Mouse (Mus musculus) stomach, postnatal 0 days (tissue): ENCODE measurements around the gene Lrig2. TPM values are rescaled to one million over a fixed set of nuclear protein-coding genes. Genes with fewer than 3 reads are reported as not detected.

ENCODE experiments used
- ATAC-seq: fragments of 200-750 bp; cut with Nextera tagmentation; 2 replicates; pipeline ENCODE4 v1.8.0; 2017; ENCODE audit not compliant: low FRiP score, low TSS enrichment
- DNase-seq: peaks from one replicate; pipeline ENCODE4 v3.0.0-alpha.2; 2016; ENCODE audit warnings: low spot score
- H3K27ac ChIP-seq: fragments of 300-500 bp; sonication (generic); replicated peaks from 2 replicates; pipeline ENCODE4 v1.5.1; 2014; ENCODE audit warnings: mild to moderate bottlenecking, control low read depth
- H3K27me3 ChIP-seq: fragments of 300-500 bp; sonication (generic); 2 replicates; pipeline ENCODE4 v1.6.1; 2014; ENCODE audit warnings: low read length; ENCODE audit not compliant: control insufficient read depth, insufficient read depth
- H3K36me3 ChIP-seq: fragments of 300-500 bp; sonication (generic); 2 replicates; pipeline ENCODE4 v1.6.1; 2014; ENCODE audit warnings: low read length, mixed read lengths; ENCODE audit not compliant: control insufficient read depth, insufficient read depth
- H3K4me1 ChIP-seq: fragments of 300-500 bp; sonication (generic); replicated peaks from 2 replicates; pipeline ENCODE4 v1.6.1; 2014; ENCODE audit warnings: antibody characterized with exemption; ENCODE audit not compliant: control insufficient read depth, insufficient read depth
- H3K4me2 ChIP-seq: fragments of 300-500 bp; sonication (generic); replicated peaks from 2 replicates; pipeline ENCODE4 v1.6.1; 2014; ENCODE audit warnings: low read depth, mild to moderate bottlenecking, control low read depth, moderate library complexity
- H3K4me3 ChIP-seq: fragments of 300-500 bp; sonication (generic); 2 replicates; pipeline ENCODE4 v1.5.1; 2014; ENCODE audit warnings: low read depth, low read length, control low read depth
- H3K9ac ChIP-seq: fragments of 300-500 bp; sonication (generic); 2 replicates; pipeline ENCODE4 v1.6.1; 2014; ENCODE audit warnings: mild to moderate bottlenecking, low read length, control low read depth, mixed read lengths
- H3K9me3 ChIP-seq: fragments of 300-500 bp; sonication (generic); 2 replicates; pipeline ENCODE4 v1.6.1; 2016; ENCODE audit warnings: low read length; ENCODE audit not compliant: control insufficient read depth
- CTCF ChIP-seq: IDR thresholded peaks from 2 replicates; pipeline ENCODE4 v1.5.1; 2016; ENCODE audit warnings: antibody characterized with exemption, low read depth, mild to moderate bottlenecking, moderate library complexity
- EP300 ChIP-seq: optimal IDR thresholded peaks from 2 replicates; pipeline ENCODE3; 2016; ENCODE audit warnings: antibody characterized with exemption
- WGBS: fragments of 180-500 bp; shearing (Covaris S2); extraction: QIAGEN DNeasy Blood & Tissue Kit; methylation state at CpG from one replicate; pipeline ENCODE4 v1.1.7; 2014; 5-methylcytosine and 5-hydroxymethylcytosine counted together
- polyA plus RNA-seq: library from polyadenylated mRNA; unstranded; fragments of >200 nt; fragmentation: Nextera tagmentation; extraction: Ambion mirVana; gene quantifications from 2 replicates; pipeline ENCODE4 v1.2.1, GENCODE M21; 2015

Lrig2 gene
- polyA plus RNA-seq, 1 experiment from 2014 or later = 6.0 TPM

DNA sequence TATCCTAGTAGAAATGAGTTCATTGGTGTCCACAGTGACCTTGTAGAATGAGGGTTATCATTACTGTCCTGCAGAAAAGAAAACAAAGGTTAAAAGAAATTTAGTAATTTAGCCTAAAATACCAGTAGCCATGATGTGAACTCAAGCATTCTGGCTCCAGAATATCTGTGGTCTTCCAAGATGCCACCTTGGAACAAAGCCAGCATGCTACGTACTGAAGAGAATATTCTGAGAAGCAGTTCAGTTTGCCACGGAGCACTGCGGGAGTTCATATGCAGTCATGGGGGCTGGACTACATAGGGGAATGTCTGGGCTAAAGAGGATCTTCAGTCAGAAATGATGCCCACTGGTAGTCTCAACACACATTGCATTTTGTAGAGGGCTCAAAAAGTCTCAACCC, 67.6 kb downstream of the Lrig2 start:
- Histone ChIP-seq H3K9ac (no peak overlapping the region), H3K27ac (no peak overlapping the region), H3K4me1 (0 out of 2 replicates have a peak, but pooled peaks cover 3% of the 10 kb centered on the region), H3K4me2 (no peak overlapping the region), H3K4me3 (no peak overlapping the region), H3K36me3 (no peaks in the 10 kb centered on the region), H3K27me3 (no peaks in the 10 kb centered on the region), H3K9me3 (no peaks in the 10 kb centered on the region)
- DNase-seq (no peak), ATAC-seq (no peak)
- no peak for TF ChIP-seq EP300
- TF ChIP-seq CTCF = no peak
- 79% methylated on average over 3 of the region's 3 CpGs for WGBS

DNA sequence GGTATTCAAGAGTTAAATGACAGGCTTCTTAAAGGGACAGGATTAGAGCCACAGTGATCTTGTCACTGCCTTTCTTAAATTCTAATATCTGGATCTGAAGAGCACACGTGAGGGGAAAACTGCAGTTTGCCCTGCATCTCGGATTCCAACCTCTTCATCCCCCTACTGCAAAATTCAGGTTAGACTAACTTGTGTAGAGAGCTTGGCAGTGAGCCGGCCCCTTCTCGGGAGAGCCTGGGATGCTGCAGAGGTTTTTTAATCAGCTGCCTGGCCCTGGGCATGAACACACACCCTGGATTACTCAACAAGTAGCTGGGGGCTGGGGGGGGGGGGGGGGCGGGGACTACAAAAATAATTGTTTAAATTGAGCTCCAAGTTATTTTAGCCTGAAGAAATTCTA, 69.4 kb downstream of the Lrig2 start:
- Histone ChIP-seq H3K9ac (peak overlapping the region; percentile 32; the same call in 1 of the 2 replicates), H3K36me3 (no peaks in the 10 kb centered on the region), H3K4me2 (peak overlapping the region; percentile 50), H3K27me3 (no peaks in the 10 kb centered on the region), H3K27ac (no peak overlapping the region), H3K4me3 (0 out of 2 replicates have a peak overlapping the region, but pooled peaks have one; percentile 19), H3K4me1 (0 out of 2 replicates have a peak, but pooled peaks cover 3% of the 10 kb centered on the region), H3K9me3 (no peaks in the 10 kb centered on the region)
- no peak for DNase-seq
- 12% methylated on average over 5 of the region's 5 CpGs for WGBS
- TF ChIP-seq EP300 (no peak), CTCF (no peak)
- no peak for ATAC-seq

- Histone ChIP-seq H3K36me3 (no peaks in the 10 kb centered on the region), H3K27me3 (no peaks in the 10 kb centered on the region), H3K4me3 (peak overlapping the region; percentile 19; the same call in 1 of the 2 replicates), H3K4me1 (0 out of 2 replicates have a peak, but pooled peaks cover 3% of the 10 kb centered on the region), H3K27ac (peak overlapping the region; percentile 80), H3K9ac (peak overlapping the region; percentile 61), H3K9me3 (no peaks in the 10 kb centered on the region), H3K4me2 (peak overlapping the region; percentile 50)
- WGBS = 3% methylated on average over 15 of the region's 15 CpGs
- peak; percentile 94 for DNase-seq
- peak; percentile 95 for ATAC-seq
- peak; percentile 89 for TF ChIP-seq EP300
- peak; percentile 99 for TF ChIP-seq CTCF
Observed at GRCm38 (mm10) chr3:104441870-104442283, 69.8 kb downstream of the Lrig2 start.

DNA sequence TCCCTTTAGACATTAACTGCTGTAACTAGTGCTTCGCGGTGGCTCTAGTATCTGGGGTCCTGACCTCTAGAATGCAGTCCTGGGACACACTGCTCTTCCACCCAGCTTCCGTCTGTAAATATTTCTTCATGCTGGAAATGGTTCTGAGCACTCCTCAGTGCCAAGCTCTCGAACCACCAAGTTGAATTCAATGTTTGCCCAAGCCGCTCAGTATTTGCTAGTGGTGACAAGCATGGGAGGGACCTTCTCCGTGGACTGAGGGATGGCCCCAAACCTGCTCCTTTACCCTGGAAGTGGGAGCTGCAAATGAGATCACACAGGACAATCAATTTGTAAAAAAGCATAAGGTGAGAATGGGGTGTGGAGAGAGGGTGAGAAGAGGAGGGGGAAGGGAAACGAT, 70.3 kb downstream of the Lrig2 start:
- peak overlapping the region; percentile 61 for H3K9ac ChIP-seq
- 37% methylated on average over 7 of the region's 7 CpGs for WGBS
- H3K36me3 ChIP-seq = no peaks in the 10 kb centered on the region
- ATAC-seq (peak; percentile 73; the same call in 1 of the 2 replicates), DNase-seq (peak; percentile 62)
- 0 out of 2 replicates have a peak, but pooled peaks cover 3% of the 10 kb centered on the region for H3K4me1 ChIP-seq
- peak overlapping the region; percentile 50 for H3K4me2 ChIP-seq
- H3K27me3 ChIP-seq = no peaks in the 10 kb centered on the region
- TF ChIP-seq EP300 (no peak), CTCF (no peak)
- H3K9me3 ChIP-seq = no peaks in the 10 kb centered on the region
- peak overlapping the region; percentile 80 for H3K27ac ChIP-seq
- H3K4me3 ChIP-seq = peak overlapping the region; percentile 19; the same call in 1 of the 2 replicates

GRCm38 (mm10) chr3:104438777-104439176, 72.9 kb downstream of the Lrig2 start:
- H3K4me1 ChIP-seq = 0 out of 2 replicates have a peak, but pooled peaks cover 3% of the 10 kb centered on the region
- H3K9me3 ChIP-seq = no peaks in the 10 kb centered on the region
- no peaks in the 10 kb centered on the region for H3K27me3 ChIP-seq
- no peak for ATAC-seq
- H3K4me3 ChIP-seq = no peak overlapping the region
- H3K9ac ChIP-seq = no peak overlapping the region
- H3K4me2 ChIP-seq = no peak overlapping the region
- no peak overlapping the region for H3K27ac ChIP-seq
- 85% methylated on average over 1 of the region's 1 CpGs for WGBS
- DNase-seq = no peak
- no peak for TF ChIP-seq EP300
- no peak for TF ChIP-seq CTCF
- no peaks in the 10 kb centered on the region for H3K36me3 ChIP-seq

DNA sequence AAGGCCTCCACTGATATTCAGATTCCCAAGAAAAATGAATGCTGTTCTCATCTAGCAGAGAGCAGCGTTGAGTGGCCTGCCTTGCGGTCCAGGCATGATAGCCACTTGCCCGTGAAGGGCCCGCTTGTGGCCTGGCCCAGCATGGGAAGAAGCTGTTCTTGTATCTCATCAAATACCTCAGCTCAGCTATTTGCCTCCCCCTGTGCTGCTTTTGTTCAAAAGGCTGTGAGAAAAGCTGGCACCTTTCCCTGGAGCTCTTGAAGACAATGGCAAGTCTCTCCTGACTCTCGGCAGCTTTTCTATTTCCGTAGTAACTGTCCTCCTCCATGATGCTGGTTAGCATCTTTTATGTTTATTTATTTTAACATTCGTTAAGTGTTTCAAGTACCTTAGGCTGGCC, 74.1 kb downstream of the Lrig2 start:
- H3K27me3 ChIP-seq = no peaks in the 10 kb centered on the region
- no peaks in the 10 kb centered on the region for H3K36me3 ChIP-seq
- H3K4me1 ChIP-seq = 0 out of 2 replicates have a peak, but pooled peaks cover 3% of the 10 kb centered on the region
- 71% methylated on average over 7 of the region's 7 CpGs for WGBS
- ATAC-seq (no peak), DNase-seq (no peak)
- H3K27ac ChIP-seq = no peak overlapping the region
- no peak for TF ChIP-seq CTCF
- TF ChIP-seq EP300 = no peak
- no peak overlapping the region for H3K9ac ChIP-seq
- H3K9me3 ChIP-seq = no peaks in the 10 kb centered on the region
- no peak overlapping the region for H3K4me3 ChIP-seq
- H3K4me2 ChIP-seq = no peak overlapping the region
